Mouse (Mus musculus) lung, postnatal 25 days (tissue): ENCODE data around the gene Bcar1.
A peak's percentile ranks its signal among the peaks of the same experiment; 100 is the strongest.

Experiments used
- DNase-seq: peaks from one replicate; pipeline ENCODE4 v3.0.0; 2022; ENCODE audit warnings: low spot score

Bcar1 gene

DNA sequence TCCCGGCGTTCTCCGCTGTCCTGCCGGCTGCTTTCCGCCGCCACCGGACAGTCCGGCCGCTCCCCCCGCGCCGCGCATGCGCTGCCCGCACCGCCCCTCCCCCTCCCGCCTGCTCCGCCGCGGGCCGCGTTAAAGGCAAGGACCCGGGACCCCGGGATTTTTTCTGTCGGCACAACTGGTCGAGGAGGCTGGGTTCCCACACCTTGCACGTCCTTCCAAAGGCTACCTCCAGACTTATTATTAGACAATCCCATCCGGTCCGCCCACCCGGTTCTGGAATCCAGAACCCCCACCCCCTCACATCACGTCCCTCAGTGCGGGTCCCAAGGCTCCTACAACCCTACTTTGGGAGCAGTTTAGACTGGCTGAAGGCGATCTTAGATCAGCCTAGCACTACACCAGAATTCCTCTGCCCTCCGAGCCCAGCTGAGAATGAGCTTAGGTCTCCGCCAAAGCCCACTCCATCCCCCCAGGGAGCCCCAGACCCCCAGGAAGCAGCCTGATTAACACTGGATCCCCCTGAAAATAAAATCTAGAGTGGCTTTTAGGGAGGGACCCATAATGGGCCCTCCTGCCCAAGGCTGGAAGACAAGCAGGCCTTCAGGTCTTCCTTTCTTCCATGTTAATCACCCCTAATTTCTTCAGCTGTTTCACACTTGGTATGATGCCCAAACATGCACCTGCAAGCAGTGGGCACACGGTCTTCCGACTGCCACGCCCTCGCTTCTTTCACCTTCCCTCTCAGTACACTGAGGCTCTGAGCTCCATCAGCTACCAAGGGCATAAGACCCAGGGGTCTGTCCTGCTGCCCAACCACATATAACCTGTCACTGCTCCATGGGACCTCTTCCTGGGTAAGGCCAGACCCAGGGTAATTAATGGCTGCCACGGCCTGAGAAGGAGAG is at the start of gene Bcar1:
Gene Bcar1, minus strand, starts transcription at position 18 of the 905 bp plus-strand sequence.
- peak; percentile 72 for DNase-seq

DNA sequence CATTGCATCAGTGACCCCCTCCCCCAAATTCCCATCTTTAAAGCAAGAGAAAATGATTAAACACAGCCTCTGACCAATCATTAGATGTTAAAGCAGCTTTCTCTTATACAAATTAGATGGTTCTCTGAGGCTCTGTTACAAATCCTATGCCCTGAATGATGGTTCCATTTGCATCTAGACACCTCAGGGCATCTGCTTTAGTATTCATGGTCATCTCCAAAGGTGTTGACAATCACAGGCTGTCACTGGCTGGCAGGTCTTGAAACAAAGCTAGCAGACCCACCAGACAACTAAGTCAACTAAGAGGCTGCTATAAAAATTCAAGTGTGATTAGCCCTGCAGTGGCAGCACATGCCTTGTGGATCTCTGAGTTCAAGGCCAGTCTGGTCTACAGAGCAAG is 46.0 kb upstream of the Bcar1 start:
- no peak for DNase-seq

DNA sequence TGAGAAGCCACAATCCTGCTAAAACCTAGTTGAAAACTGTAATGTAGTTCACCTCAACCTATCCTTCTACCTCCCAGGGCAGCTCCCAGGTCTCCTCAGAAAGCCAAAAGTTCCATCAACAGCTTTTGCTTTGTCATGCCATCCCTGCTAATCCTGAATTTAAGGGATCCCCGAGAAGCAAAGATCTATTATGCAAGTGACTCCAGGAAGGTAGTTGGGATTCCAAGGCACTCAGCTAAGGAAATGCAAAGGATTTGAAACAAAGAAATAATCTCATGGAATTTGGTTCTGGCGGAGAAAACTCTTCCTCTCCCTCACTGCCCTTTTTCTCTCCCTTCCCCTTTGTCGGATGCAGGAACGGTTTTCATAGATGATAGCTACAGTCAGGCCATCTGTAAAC is 45.6 kb upstream of the Bcar1 start:
- DNase-seq: no peak

DNA sequence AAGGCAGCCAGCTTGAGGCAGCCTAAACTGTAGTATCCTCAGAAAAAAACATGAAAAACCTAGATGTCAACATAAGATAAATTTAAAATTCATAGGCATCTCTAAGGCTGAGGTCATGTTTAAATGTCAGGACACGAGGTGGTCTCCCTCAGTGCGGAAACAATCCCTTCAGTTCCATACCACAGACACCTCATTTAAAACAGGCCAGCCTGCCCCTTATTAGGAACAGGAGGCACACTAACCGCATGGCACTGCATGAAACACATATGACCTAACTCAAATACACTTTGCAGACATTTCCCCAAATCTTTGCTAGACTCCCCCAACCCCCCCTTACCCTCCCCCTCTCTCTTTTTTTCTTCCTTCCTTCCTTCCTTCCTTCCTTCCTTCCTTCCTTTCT is 44.9 kb upstream of the Bcar1 start:
- DNase-seq: no peak

DNA sequence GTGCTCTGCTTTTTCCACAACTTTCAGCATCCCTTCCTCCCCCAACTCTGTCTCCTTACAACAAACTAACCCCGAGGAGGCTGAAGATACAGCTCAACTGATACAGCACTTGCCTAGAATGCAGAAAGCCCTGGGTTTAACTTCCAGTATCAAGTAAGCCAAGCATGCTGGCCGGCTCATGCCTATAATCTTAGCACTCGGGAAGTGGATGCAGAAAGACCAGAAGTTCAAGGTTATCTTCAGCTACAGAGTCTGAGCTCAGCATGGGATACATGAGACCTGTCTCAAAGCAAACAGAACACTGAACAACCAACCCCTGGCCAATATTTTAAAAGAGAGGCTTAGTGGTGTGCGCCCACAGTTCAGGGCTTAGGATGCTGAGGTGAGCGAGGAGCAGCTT is 44.5 kb upstream of the Bcar1 start:
- no peak for DNase-seq

DNA sequence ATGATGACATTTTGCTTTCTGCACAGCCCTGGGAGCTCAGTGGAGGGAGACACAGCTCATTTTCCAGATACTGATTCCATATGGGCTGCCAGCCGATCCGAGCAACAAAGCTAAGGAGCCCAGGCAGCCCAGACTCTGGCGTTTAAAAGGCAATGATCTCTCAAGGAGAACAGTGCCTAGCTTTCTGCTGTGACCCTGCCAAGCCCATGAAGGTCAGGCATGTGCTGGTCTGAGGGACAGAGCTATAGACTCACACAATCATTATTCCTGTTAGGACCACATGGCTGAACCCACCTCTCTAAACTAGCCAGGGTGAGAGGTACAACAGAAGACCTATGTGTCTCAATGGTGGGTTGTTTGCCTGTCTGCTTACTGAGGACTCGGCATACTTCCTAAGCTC is 44.1 kb upstream of the Bcar1 start:
- no peak for DNase-seq

DNA sequence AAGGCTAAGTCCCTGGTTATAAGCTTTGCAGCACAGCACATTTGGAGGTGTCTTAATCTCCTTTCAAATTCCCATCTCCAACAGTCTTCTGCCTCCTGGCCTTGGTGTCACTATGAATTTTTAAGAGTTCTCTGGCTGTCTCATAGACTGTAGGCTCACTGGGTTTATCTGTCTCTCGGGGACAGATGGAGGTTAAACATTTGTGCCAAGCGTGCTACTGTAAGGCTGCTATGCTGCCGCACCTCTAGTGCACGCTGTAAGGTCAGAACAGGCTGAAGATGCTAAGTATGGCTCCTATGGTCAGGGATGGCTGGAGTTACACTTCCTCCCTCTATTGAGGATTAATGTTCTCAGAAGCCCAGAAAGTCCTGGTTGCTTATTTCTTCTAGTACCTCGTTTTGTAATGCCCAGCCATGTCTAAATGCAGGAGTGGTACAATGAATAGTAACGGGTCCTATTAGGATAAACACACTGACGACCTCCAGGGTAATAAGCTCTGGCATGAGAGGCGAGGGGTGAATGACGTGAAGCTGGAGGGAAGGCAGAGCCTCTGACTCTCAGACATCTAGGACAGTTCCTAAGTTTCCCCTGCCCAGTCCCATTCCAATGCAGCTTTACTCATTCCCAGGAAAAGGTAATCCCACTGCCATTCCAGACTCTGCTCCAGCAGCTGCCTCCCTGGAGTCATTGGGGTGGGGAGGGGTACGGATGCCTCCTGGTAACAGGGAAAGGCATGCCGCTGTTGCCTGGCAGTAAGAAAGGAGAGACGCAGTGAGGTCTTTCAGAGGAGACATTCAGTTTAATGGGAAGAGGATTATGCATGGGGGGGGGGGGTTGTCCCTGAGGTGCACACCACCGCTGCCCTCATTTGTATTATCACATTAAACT is 43.3 kb upstream of the Bcar1 start:
- no peak for DNase-seq

DNA sequence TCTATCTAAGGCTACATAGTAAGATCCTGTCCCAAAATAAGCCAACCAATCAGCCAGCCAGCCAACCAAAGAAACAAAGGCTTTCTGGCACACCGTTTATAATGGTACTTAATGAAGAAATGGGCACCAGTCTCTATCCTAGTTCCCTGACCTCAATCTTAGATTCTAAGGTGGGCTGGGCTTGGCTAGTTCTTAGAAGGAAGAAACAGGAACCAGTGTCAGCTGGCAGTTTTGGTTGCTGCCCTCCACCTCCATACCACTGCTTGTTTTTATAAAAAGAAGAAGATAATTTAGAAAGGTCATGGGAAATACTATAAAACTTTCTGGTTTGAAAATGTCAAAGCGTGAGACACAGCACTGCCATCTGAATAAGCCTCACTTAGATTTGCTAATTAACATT is 42.5 kb upstream of the Bcar1 start:
- no peak for DNase-seq

DNA sequence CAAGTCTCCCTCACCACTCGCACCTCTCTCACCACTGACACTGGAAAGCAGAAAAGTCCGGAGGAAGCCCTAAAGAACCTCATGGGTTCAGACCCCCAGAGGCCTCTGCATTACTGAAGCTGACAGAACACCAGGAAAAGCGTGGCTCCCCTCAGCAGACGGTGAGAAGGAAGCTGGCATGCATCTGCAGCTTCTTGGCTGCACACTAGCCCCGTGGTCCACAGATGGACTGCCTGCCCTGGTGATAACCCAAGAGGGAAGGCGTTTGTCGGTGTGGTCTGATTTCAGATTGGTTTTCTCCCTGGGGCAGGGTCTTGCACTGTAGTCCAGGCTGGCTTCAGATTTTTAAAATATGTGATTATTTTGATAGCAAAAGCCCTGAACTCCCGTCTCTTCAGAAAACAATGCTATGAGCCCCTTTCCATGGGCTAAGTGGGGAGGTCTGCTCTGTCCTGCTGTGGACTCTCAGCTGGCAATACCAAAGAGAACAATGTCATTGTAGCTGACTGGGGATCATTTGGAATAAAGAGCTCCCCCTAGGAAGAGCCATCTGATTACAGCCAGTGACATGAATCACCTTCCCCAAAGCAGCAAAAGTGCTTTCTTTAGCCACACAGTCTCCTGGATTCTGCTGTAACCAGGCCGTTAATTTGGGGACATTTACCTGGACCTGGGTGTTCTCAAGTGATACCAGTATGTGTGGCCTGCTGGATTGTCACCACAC is 39.2 kb upstream of the Bcar1 start:
- no peak for DNase-seq

DNA sequence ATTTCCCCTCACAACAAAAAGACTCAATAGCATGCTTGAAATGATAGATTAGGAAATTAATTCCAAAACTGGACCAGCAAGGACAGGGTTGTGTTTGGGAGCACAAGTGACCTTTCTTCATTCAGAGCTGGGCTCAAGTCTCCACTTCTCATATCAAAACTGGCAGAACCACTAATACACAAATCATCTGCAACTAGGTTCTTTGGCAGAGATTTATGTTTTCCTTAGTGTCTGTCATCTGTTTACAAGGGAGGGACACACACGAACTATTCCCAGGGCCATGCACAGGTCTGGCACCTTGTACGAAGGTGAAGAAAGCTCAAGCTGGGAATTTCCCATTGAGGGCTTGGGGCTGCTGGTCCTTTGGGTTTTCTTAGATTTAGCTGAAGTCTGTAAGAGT is 38.6 kb upstream of the Bcar1 start:
- no peak for DNase-seq

DNA sequence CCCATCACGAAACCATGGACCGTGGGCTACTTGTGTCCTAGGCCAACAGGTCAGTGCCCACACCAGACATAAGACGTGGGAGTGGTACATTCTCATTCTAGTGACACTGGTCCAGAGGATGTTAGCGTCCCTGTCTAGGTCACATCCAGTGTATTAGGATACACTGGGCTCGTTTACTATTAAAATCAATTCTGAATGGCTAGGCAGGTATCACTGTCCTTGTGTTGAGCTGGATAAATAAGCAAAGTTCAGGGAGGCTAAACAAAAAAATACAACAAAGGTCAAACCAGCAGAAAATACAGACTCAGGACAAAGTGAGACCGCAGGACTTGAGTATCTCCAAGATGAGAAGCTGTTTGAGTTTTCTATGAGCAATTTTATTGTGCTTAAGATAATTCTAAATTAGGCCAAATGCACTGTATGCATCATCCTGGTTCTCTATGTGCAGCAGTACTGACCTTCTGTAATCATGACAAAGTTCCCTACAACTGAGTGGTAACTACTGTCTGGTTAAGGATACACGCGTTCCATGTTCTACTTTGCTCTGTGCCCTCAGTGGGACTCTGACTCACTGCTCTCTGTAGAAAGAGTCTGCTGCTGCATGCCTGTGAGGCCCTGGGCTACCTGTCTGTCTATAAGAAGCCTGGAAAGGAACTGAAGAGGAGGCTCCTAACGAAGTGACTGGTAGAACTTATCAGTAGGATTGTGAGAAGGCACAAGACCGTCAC is 37.3 kb upstream of the Bcar1 start:
- DNase-seq: no peak

DNA sequence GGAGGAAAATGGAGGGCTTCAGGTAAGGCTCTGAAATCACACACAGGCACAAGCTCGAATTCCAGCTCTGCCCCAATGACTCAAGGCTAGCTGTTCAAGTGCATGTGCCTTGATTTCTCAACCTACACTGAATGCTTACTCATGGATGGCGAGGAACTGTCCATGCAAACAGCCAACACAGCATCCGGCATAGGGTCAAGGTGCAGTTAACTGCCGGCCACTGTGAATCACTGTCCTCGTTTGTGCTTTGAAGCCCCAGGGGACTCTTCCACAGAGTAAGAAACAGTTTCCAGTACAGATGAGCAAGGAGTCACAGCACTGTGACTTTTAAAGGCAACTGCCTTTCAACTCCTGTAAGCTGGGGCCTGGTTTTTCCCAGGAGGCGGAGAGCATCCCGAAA is 36.1 kb upstream of the Bcar1 start:
- DNase-seq: no peak

DNA sequence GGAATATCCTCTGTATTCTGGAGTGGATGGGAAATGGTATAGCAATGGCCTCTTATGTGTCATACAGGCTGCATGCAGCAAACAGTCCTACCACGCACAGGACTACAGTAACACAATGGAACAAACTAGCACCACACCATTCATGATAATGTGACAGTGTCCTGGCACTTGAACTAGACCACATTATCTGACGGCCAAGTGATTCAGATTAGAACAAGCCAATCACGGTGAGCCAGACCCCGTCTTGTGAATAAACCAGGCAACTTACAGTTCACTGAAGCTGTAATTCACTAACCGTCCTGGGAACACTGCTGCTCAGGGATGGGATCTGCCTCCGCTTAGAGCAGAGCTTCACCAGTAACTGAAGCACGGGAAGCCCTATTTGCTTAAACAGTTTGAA is 35.2 kb upstream of the Bcar1 start:
- DNase-seq: no peak

DNA sequence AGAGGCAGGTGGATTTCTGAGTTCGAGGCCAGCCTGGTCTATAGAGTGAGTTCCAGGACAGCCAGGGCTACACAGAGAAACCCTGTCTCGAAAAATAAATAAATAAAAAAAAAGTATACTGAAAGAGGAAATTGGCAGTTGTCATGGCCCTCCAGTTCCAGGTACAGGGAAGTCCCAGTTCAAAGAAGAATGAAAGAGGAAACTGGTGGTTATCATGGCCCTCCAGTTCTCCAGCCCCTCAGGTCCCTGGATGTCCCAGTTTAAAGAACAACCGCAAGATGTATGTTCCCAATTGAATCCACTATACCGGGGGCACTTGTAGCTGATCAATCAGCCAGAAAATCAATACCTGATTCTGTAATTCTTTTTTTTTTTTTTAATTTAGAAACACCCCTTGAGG is 32.9 kb upstream of the Bcar1 start:
- no peak for DNase-seq

DNA sequence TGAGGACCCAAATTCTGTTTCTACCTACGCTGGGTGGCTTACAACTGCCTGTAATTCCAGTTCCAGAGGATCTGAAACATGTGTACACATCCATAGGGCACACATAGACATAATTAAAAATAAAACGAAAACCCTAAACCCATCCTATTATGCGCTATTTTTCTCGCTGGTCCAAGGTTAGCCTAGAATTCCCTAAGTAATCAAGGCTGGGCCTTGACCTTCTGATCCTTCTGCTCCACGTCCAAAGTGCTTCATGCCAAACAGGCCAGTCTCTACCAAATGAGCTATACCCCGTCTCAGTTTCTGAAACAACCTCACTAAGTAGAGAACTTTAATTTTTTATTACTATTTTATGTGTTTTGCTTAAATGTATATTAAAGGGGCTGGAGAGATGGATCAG is 32.2 kb upstream of the Bcar1 start:
- DNase-seq: no peak

DNA sequence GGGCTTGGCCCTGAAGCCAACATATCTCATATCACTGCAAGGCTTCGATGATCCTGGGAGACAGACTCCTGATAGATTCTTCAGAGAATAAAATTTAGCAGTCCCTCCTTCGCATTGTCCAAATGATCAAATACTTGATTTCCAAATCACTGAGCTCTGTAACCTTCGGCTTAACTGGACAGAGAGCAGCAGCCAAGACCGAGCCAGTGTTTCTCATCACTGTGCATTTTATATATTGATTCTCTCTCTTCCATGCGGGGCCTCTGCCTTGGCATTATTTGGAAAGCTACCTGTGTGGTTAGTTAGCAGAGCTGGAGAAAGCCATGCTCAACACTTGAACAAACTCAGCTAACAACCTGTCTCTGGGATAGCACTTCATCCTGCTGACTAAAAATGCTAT is 29.9 kb upstream of the Bcar1 start:
- DNase-seq: no peak

DNA sequence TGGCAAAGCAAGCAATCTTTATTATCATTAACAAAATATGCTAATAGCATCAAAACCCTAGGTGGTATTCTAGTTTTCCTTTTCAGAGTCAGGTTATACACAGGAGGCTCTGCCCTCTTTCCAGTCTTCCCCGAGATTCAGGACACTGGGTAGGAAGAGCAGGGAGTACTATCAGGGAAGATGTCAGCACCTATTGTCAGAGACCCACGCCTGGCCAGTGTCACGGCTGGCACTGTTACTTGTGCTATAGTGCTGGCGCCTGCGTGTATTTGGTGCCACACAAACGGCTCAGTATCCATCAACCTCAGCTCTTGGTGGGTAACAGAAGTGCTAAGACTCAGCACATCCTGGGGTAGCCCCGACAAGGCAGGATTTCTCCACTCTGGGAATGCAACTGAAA is 29.4 kb upstream of the Bcar1 start:
- no peak for DNase-seq

DNA sequence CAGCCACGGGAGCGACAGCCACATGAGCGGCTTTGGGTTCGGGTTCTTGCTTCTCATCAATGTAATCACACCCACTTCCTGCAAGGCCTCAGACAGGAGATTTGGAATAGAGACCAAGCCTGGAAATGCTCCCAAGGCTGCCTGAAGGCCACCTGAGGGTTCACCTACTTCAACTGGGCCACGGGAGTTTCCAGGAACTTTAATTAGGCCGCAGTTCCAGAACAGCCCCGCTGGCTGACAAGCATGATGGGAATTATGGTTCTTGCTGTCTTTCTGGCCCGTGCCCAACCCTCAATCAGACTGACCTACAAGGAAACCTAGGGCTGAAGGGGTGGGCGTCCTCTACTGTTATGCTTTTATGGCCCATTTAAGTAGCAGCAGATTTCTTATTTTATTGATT is 28.5 kb upstream of the Bcar1 start:
- DNase-seq: no peak

DNA sequence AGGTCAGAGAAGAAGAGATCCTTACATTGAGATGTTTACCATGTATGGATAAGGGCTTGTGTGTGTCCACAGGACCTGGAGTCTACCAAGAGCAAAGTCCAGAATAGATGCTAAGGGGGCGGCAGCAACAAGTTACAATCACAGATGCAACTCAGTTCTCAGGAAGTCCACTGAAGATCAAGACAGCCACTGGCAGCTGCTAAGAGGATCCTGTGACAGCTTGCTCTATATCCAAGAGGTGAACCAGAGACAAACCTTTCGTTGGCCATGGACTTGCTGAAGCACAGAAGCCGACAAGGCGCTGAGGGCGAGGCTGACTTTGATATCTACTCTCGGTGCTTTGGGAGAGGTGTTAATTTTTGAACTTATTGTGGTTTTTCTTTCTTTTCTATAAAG is 28.0 kb upstream of the Bcar1 start:
- DNase-seq: no peak

DNA sequence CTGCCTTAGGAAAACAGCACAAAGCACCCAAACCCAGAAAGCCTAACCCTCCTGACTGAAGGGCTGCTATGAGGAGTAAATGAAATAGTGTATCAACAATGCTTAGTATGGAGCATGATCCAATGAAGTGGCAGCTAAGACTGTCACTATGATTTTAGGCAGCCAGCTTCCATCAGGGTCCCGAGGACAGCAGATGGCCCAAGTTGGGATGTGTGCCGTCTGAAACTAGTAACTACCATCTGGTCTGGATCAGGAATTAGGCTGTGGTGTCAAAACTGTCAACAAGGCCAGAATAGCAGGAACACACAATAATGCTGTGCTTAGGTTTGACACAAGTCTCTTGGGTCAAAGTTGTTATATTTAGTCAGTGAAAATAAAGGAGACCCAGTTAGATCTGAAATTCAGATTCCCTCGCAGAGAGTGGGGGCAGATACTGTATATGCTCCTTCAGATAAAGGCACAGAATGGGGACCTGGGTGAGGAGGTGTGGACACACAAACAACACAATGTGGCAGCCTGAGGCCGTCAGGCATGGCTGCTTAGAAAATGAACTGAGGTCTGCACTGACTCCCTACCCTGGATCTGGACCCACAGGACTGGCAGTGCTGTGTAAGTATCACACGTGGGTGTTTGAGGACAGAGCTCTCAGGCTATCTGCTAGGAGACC is 27.5 kb upstream of the Bcar1 start:
- DNase-seq: peak; percentile 14

DNA sequence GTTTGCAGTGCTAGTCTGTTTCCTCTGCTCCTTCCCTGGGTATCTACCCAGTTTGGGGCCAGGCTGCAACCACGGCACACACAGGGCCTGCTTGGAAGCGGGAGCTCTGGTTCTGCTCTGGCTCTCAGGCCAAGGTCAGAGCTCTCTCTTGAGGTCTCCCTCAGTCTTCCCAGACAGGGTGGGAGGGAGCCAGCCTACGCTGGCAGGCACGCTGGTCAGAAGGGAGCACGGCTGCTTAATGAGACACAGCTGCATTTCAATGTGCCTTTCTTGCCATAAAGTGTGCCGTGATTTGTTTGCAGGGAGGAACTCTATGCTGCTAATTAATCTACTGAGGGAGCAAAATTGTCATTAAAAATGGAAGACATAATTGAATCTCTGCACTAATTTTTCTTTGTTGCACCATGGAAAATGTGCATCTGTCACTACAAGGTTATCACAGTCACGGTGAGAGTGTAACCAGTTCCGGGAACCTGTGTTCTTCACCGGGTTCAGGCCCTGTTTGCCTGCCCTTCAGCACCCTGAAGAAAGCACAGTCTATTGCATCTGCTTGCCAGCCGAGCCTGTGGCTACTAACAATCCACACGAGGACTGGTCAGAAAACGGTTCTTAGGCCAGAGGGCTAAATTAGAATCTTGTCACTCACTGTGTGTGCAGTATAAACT is 26.3 kb upstream of the Bcar1 start:
- DNase-seq: peak; percentile 18
